26 mouse cellular contexts compared by ENCODE assay signal in genomic region chr11:117638386-117638785, GRCm38 (mm10). TPM values are rescaled to one million over a fixed set of nuclear protein-coding genes. Genes with fewer than 3 reads are reported as not detected.
A peak's percentile ranks its signal among the peaks of the same experiment; 100 is the strongest.
DNase-seq lines count a peak whose midpoint lies in the region; ATAC-seq lines count a peak whose summit lies in the region.
"Had no signal": no experiment of that assay in that cellular context is flagged by ENCODE, and none has a peak within 500 bp of the region (broad histone marks: within the 10 kb centered on the region; RNA-seq: fewer than 3 reads in every experiment).

No protein-coding gene starts in this region.

- no peak for ATAC-seq in forebrain, embryonic 12.5 days (ENCODE audit: low FRiP score)
- no peak for ATAC-seq in forebrain, embryonic 11.5 days (replicated peaks; ENCODE audit: low FRiP score)
- peak; percentile 67 for ATAC-seq in midbrain, embryonic 13.5 days
- no peak for ATAC-seq in midbrain, embryonic 11.5 days (ENCODE audit: low FRiP score)
- no peak for ATAC-seq in hindbrain, embryonic 14.5 days (ENCODE audit: low FRiP score)
- ATAC-seq in heart, embryonic 11.5 days (replicated peaks; ENCODE audit: insufficient number of reproducible peaks, low FRiP score, low TSS enrichment) = no peak
- ATAC-seq in frontal cortex, adult (ENCODE audit: low TSS enrichment) = no peak
- ATAC-seq: activated CD4-positive, CD25-positive, alpha-beta regulatory T cell, adult 4 months had no signal

- H3K27ac ChIP-seq in forebrain, embryonic 12.5 days = peak overlapping the region; percentile 37; the same call in 1 of the 2 replicates
- H3K27ac ChIP-seq in forebrain, embryonic 11.5 days (ENCODE audit: low read depth, low read length) = no peak overlapping the region
- peak overlapping the region; percentile 74 for H3K27ac ChIP-seq in midbrain, embryonic 13.5 days
- no peak overlapping the region for H3K27ac ChIP-seq in midbrain, embryonic 11.5 days (ENCODE audit: low read depth, low read length)
- H3K27ac ChIP-seq in hindbrain, embryonic 14.5 days = peak overlapping the region; percentile 51
- no peak overlapping the region for H3K27ac ChIP-seq in heart, embryonic 11.5 days (ENCODE audit: low read depth, low read length)
- H3K27ac ChIP-seq: embryonic facial prominence, embryonic 13.5 days; kidney, postnatal 0 days; left cerebral cortex, adult 2 months; limb, embryonic 15.5 days; liver, embryonic 15.5 days; lung, embryonic 15.5 days had no signal

- no peak overlapping the region for H3K9ac ChIP-seq in forebrain, embryonic 12.5 days
- no peak overlapping the region for H3K9ac ChIP-seq in forebrain, embryonic 11.5 days (ENCODE audit: low read length)
- no peak overlapping the region; the same call in 1 of the 2 replicates for H3K9ac ChIP-seq in midbrain, embryonic 13.5 days (replicated peaks)
- no peak overlapping the region for H3K9ac ChIP-seq in midbrain, embryonic 11.5 days (ENCODE audit: low read length)
- peak overlapping the region; percentile 17; the same call in 1 of the 2 replicates for H3K9ac ChIP-seq in hindbrain, embryonic 14.5 days
- no peak overlapping the region for H3K9ac ChIP-seq in heart, embryonic 11.5 days (ENCODE audit: low read depth, low read length)
- H3K9ac ChIP-seq: embryonic facial prominence, embryonic 13.5 days; limb, embryonic 15.5 days; liver, embryonic 15.5 days; lung, embryonic 15.5 days had no signal

- no peak for DNase-seq in forebrain, embryonic 11.5 days (ENCODE audit: low spot score)
- no peak for DNase-seq in midbrain, embryonic 11.5 days (ENCODE audit: low spot score, missing footprints)
- DNase-seq in hindbrain, embryonic 14.5 days (ENCODE audit: low spot score) = peak; percentile 28
- DNase-seq: adrenal gland, postnatal 10 days; cerebellum, adult 8-10 months; cerebellum, postnatal 36 days; embryo, embryonic 11 days; heart, postnatal 4 days; kidney, adult 2 months; left cerebral cortex, postnatal 4 days; lung, postnatal 36 days; right cerebral cortex, adult 18-20 months; thymus, adult 18-20 months had no signal

- no peaks in the 10 kb centered on the region for H3K36me3 ChIP-seq in forebrain, embryonic 12.5 days (replicated peaks)
- no peaks in the 10 kb centered on the region for H3K36me3 ChIP-seq in forebrain, embryonic 11.5 days (ENCODE audit: control insufficient read depth, insufficient read depth, low read length)
- H3K36me3 ChIP-seq in midbrain, embryonic 13.5 days = no peaks in the 10 kb centered on the region
- H3K36me3 ChIP-seq in midbrain, embryonic 11.5 days (ENCODE audit: control insufficient read depth, insufficient read depth, low read length) = no peaks in the 10 kb centered on the region
- H3K36me3 ChIP-seq in hindbrain, embryonic 14.5 days (replicated peaks; ENCODE audit: control insufficient read depth, insufficient read depth) = no peaks in the 10 kb centered on the region
- no peaks in the 10 kb centered on the region for H3K36me3 ChIP-seq in heart, embryonic 11.5 days (ENCODE audit: control insufficient read depth, insufficient read depth, low read length)
- H3K36me3 ChIP-seq: embryonic facial prominence, embryonic 13.5 days; limb, embryonic 15.5 days; liver, embryonic 15.5 days; lung, embryonic 15.5 days had no signal

- H3K4me2 ChIP-seq in forebrain, embryonic 12.5 days = no peak overlapping the region
- no peak overlapping the region for H3K4me2 ChIP-seq in forebrain, embryonic 11.5 days (ENCODE audit: low read depth, low read length, severe bottlenecking)
- 0 out of 2 replicates have a peak overlapping the region, but pooled peaks have one; percentile 2 for H3K4me2 ChIP-seq in midbrain, embryonic 13.5 days (replicated peaks)
- H3K4me2 ChIP-seq in midbrain, embryonic 11.5 days = no peak overlapping the region
- H3K4me2 ChIP-seq in hindbrain, embryonic 14.5 days (replicated peaks) = no peak overlapping the region
- H3K4me2 ChIP-seq in heart, embryonic 11.5 days = no peak overlapping the region
- H3K4me2 ChIP-seq: embryonic facial prominence, embryonic 13.5 days; limb, embryonic 15.5 days; liver, embryonic 15.5 days; lung, embryonic 15.5 days had no signal

- H3K27me3 ChIP-seq in forebrain, embryonic 12.5 days = peaks cover 7% of the 10 kb centered on the region
- no peaks in the 10 kb centered on the region; the same call in 1 of the 2 replicates for H3K27me3 ChIP-seq in forebrain, embryonic 11.5 days (ENCODE audit: control insufficient read depth, insufficient read depth, low read length)
- H3K27me3 ChIP-seq in midbrain, embryonic 13.5 days = no peaks in the 10 kb centered on the region
- H3K27me3 ChIP-seq in midbrain, embryonic 11.5 days (ENCODE audit: control insufficient read depth, insufficient read depth, low read length) = no peaks in the 10 kb centered on the region
- no peaks in the 10 kb centered on the region for H3K27me3 ChIP-seq in hindbrain, embryonic 14.5 days (ENCODE audit: control insufficient read depth, insufficient read depth, low read length)
- H3K27me3 ChIP-seq in heart, embryonic 11.5 days (ENCODE audit: control insufficient read depth, insufficient read depth, low read length) = no peaks in the 10 kb centered on the region
- H3K27me3 ChIP-seq: embryonic facial prominence, embryonic 13.5 days; limb, embryonic 15.5 days; lung, embryonic 15.5 days had no signal

- peaks cover 29% of the 10 kb centered on the region for H3K4me1 ChIP-seq in forebrain, embryonic 12.5 days
- H3K4me1 ChIP-seq in forebrain, embryonic 11.5 days (replicated peaks; ENCODE audit: control insufficient read depth, insufficient read depth, low read length) = peaks cover 7% of the 10 kb centered on the region
- H3K4me1 ChIP-seq in midbrain, embryonic 13.5 days (replicated peaks) = peaks cover 28% of the 10 kb centered on the region
- no peaks in the 10 kb centered on the region for H3K4me1 ChIP-seq in midbrain, embryonic 11.5 days (ENCODE audit: control insufficient read depth, insufficient read depth, low read length)
- peaks cover 11% of the 10 kb centered on the region; the same call in 1 of the 2 replicates for H3K4me1 ChIP-seq in hindbrain, embryonic 14.5 days (replicated peaks; ENCODE audit: control insufficient read depth, insufficient read depth, low read length)
- H3K4me1 ChIP-seq in heart, embryonic 11.5 days (ENCODE audit: control insufficient read depth, insufficient read depth, low read length) = peaks cover 2% of the 10 kb centered on the region
- H3K4me1 ChIP-seq: liver, embryonic 15.5 days; megakaryocyte, embryonic 14.5 days had no signal

- H3K4me3 ChIP-seq in forebrain, embryonic 12.5 days (replicated peaks) = no peak overlapping the region
- no peak overlapping the region for H3K4me3 ChIP-seq in forebrain, embryonic 11.5 days (ENCODE audit: low read depth, low read length)
- no peak overlapping the region for H3K4me3 ChIP-seq in midbrain, embryonic 13.5 days (replicated peaks)
- no peak overlapping the region for H3K4me3 ChIP-seq in midbrain, embryonic 11.5 days (ENCODE audit: low read depth, low read length)
- no peak overlapping the region for H3K4me3 ChIP-seq in hindbrain, embryonic 14.5 days (replicated peaks; ENCODE audit: low read length)
- H3K4me3 ChIP-seq in heart, embryonic 11.5 days (ENCODE audit: low read depth, low read length) = no peak overlapping the region
- H3K4me3 ChIP-seq: embryonic facial prominence, embryonic 13.5 days; erythroblast, embryonic 14.5 days; left cerebral cortex, adult 2 months; limb, embryonic 15.5 days; liver, embryonic 15.5 days; lung, embryonic 15.5 days; megakaryocyte, embryonic 14.5 days had no signal

- WGBS in forebrain, embryonic 12.5 days = 13% methylated on average over 7 of the region's 7 CpGs
- WGBS in forebrain, embryonic 11.5 days = 19% methylated on average over 7 of the region's 7 CpGs
- WGBS in midbrain, embryonic 13.5 days = 16% methylated on average over 7 of the region's 7 CpGs
- 27% methylated on average over 7 of the region's 7 CpGs for WGBS in midbrain, embryonic 11.5 days
- WGBS in hindbrain, embryonic 14.5 days = 28% methylated on average over 7 of the region's 7 CpGs
- 32% methylated on average over 7 of the region's 7 CpGs for WGBS in heart, embryonic 11.5 days (ENCODE audit: insufficient replicate concordance)

- H3K9me3 ChIP-seq in forebrain, embryonic 12.5 days = no peaks in the 10 kb centered on the region
- H3K9me3 ChIP-seq in forebrain, embryonic 11.5 days (ENCODE audit: control insufficient read depth, low read length) = no peaks in the 10 kb centered on the region
- H3K9me3 ChIP-seq in midbrain, embryonic 13.5 days = no peaks in the 10 kb centered on the region
- no peaks in the 10 kb centered on the region for H3K9me3 ChIP-seq in midbrain, embryonic 11.5 days (ENCODE audit: control insufficient read depth, low read length)
- no peaks in the 10 kb centered on the region for H3K9me3 ChIP-seq in hindbrain, embryonic 14.5 days (ENCODE audit: control insufficient read depth, low read length)
- H3K9me3 ChIP-seq in heart, embryonic 11.5 days (replicated peaks; ENCODE audit: control insufficient read depth, low read length) = no peaks in the 10 kb centered on the region
- H3K9me3 ChIP-seq: embryonic facial prominence, embryonic 13.5 days; limb, embryonic 15.5 days; liver, embryonic 15.5 days; lung, embryonic 15.5 days had no signal

RNA-seq across cellular contexts. Expression of gene Tnrc6c, which starts 15.7 kb away (rescaled TPM):
- 23.7 and 25.0 TPM in 2 replicates for polyA plus RNA-seq in forebrain, embryonic 12.5 days (2016; fragmentation: Nextera tagmentation; extraction: Ambion mirVana)
- 18.5 and 18.8 TPM in 2 replicates for polyA plus RNA-seq in forebrain, embryonic 11.5 days (2014; fragmentation: Nextera tagmentation; extraction: Ambion mirVana)
- 30.3 and 31.7 TPM in 2 replicates for polyA plus RNA-seq in midbrain, embryonic 13.5 days (2015; fragmentation: Nextera tagmentation; extraction: Ambion mirVana)
- 14.6 and 15.1 TPM in 2 replicates for polyA plus RNA-seq in midbrain, embryonic 11.5 days (2014; fragmentation: Nextera tagmentation; extraction: Ambion mirVana)
- 23.4 and 25.1 TPM in 2 replicates for polyA plus RNA-seq in hindbrain, embryonic 14.5 days (2014; fragmentation: Nextera tagmentation; extraction: Ambion mirVana)
- 7.0 and 8.1 TPM in 2 replicates for polyA plus RNA-seq in heart, embryonic 11.5 days (2014; fragmentation: Nextera tagmentation; extraction: Ambion mirVana)

Comparison
In these comparisons a context has a peak if more than half of its experiments do, and no peak if none do; other contexts are left out.
1. H3K27ac ChIP-seq: peak in forebrain, embryonic 12.5 days (single experiment), midbrain, embryonic 13.5 days (single experiment) and hindbrain, embryonic 14.5 days (single experiment); none in forebrain, embryonic 11.5 days (single experiment), midbrain, embryonic 11.5 days (single experiment) and heart, embryonic 11.5 days (single experiment).